Mouse (Mus musculus): ENCODE measurements at regions not wholly inside any gene's neighbourhood (a gene's known extent, or its start where the extent isn't known, plus 50 kb on each side); places are given as distances from the start of the nearest gene placed in this dataset.
A peak's percentile ranks its signal among the peaks of the same experiment; 100 is the strongest.

- DNase-seq: no peak
Measured at GRCm38 (mm10) chr3:34231593-34232328, 150.6 kb upstream of the Dnajc19 start.

- DNase-seq: no peak
Measured at GRCm38 (mm10) chr3:34222291-34222690, 141.2 kb upstream of the Dnajc19 start.

GRCm38 (mm10) chr3:34219741-34220310 is 138.7 kb upstream of the Dnajc19 start:
- no peak for DNase-seq

GRCm38 (mm10) chr3:34219096-34219495 is 138.0 kb upstream of the Dnajc19 start:
- no peak for DNase-seq

- DNase-seq: no peak
Measured at GRCm38 (mm10) chr3:34217911-34218310, 136.8 kb upstream of the Dnajc19 start.

GRCm38 (mm10) chr3:34214233-34214632 is 133.1 kb upstream of the Dnajc19 start:
- no peak for DNase-seq

GRCm38 (mm10) chr3:34206454-34206853 is 125.3 kb upstream of the Dnajc19 start:
- DNase-seq: no peak

- DNase-seq: peak; percentile 10
Measured at GRCm38 (mm10) chr3:34198228-34198627, 117.1 kb upstream of the Dnajc19 start.

GRCm38 (mm10) chr3:34197163-34197455 is 116.0 kb upstream of the Dnajc19 start:
- DNase-seq: no peak

GRCm38 (mm10) chr3:34196451-34197162 is 115.5 kb upstream of the Dnajc19 start:
- no peak for DNase-seq

GRCm38 (mm10) chr3:34195729-34196450 is 114.8 kb upstream of the Dnajc19 start:
- no peak for DNase-seq

GRCm38 (mm10) chr3:34173416-34174097 is 92.4 kb upstream of the Dnajc19 start:
- DNase-seq: no peak

GRCm38 (mm10) chr3:34172899-34173298 is 91.8 kb upstream of the Dnajc19 start:
- no peak for DNase-seq

- no peak for DNase-seq
Measured at GRCm38 (mm10) chr3:34171893-34172292, 90.8 kb upstream of the Dnajc19 start.

- no peak for DNase-seq
Measured at GRCm38 (mm10) chr3:34168087-34168486, 87.0 kb upstream of the Dnajc19 start.

GRCm38 (mm10) chr3:34150036-34150435 is 68.9 kb upstream of the Dnajc19 start:
- DNase-seq: no peak

GRCm38 (mm10) chr3:34143652-34144051 is 62.5 kb upstream of the Dnajc19 start:
- no peak for DNase-seq

GRCm38 (mm10) chr3:34139227-34139626 is 58.1 kb upstream of the Dnajc19 start:
- no peak for DNase-seq

GRCm38 (mm10) chr3:34137984-34138383 is 56.9 kb upstream of the Dnajc19 start:
- DNase-seq: no peak

GRCm38 (mm10) chr3:34136385-34136784 is 55.3 kb upstream of the Dnajc19 start:
- no peak for DNase-seq
